Mouse (Mus musculus) megakaryocyte, embryonic 14.5 days (primary cell): ENCODE results near the gene Slc24a1. TPM values are rescaled to one million over a fixed set of nuclear protein-coding genes. Genes with fewer than 3 reads are reported as not detected.

Source experiments
- H3K27me3 ChIP-seq: replicated peaks from 2 replicates; pipeline ENCODE3; 2012; ENCODE audit warnings: inconsistent platforms
- H3K36me3 ChIP-seq: replicated peaks from 2 replicates; pipeline ENCODE3; 2012; ENCODE audit warnings: low read length, inconsistent platforms, mixed read lengths
- H3K4me1 ChIP-seq: 2 replicates; pipeline ENCODE4 v1.6.1; 2012; ENCODE audit warnings: inconsistent platforms
- H3K4me3 ChIP-seq: replicated peaks from 2 replicates; pipeline ENCODE3; 2012; ENCODE audit warnings: moderate library complexity, mild to moderate bottlenecking, inconsistent platforms
- H3K9me3 ChIP-seq: 2 replicates; pipeline ENCODE4 v1.6.1; 2012; ENCODE audit warnings: inconsistent platforms
- FLI1 ChIP-seq: IDR thresholded peaks from 2 replicates; pipeline ENCODE4 v1.6.1; 2012; ENCODE audit warnings: low read length, inconsistent platforms, mixed read lengths
- GATA1 ChIP-seq: IDR thresholded peaks from 3 replicates; pipeline ENCODE4 v1.6.1; 2012; ENCODE audit warnings: mixed read lengths, low read length, inconsistent platforms, borderline replicate concordance
- polyA plus RNA-seq: library from polyadenylated mRNA; stranded (reverse); fragments of >175 nt; gene quantifications from 2 replicates; pipeline ENCODE4 v1.2.3, GENCODE M21; 2012; ENCODE audit warnings: low replicate concordance; ENCODE audit not compliant: insufficient read depth

The Slc24a1 gene
- polyA plus RNA-seq, 1 experiment: 0.85 TPM

DNA sequence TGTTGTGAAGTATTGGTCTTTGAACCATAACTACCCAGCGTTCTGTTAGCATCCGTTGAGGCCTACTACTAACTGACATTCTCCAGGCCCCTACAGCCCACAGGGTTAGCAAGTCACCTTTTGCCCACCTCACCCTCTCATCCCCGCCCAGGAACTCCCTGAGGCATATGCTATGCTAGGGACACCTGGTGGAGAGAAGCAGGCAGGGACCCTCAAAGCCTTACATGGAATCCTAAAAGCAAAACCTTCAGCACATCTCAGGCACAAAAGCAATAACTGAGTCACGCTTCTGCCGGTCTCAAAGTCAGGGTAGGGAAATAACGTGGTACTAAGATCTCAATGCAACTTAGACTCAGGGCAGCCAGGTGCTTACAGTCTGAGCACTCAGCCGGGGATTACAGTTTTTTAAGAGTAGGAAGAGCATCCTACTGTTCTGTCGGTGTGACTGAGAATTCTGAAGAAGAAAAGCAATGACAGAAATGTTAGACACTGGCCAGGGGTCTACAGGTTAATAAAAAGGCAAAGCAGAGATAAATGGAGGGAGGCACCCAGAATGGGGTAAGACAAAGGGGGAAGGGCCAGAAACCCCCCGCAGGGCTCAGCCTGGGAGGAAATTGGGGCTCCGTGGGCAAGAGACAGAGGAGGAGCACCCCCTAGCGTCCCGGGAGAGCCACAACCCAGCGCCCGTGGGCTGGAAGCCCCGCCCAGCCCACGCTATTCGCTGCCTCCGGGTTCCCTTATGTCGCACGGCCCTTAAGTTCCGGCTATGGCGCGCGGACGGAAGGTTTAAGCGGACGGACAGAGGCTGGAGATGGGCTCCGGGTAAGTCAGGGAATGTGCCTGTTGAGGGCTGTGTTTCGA lies 8.9 kb upstream of the Slc24a1 start, which contains the start of gene Ints14:
Gene Ints14 (plus strand): TSS at position 789 of the 861 bp plus-strand sequence.
- Histone ChIP-seq H3K9me3 (no peaks in the 10 kb centered on the region), H3K36me3 (peaks cover 34% of the 10 kb centered on the region), H3K27me3 (no peaks in the 10 kb centered on the region), H3K4me3 (peak within 1 kb of the TSS; percentile 96), H3K4me1 (peaks cover 69% of the 10 kb centered on the region)
- TF ChIP-seq GATA1 (no peak), FLI1 (no peak)

DNA sequence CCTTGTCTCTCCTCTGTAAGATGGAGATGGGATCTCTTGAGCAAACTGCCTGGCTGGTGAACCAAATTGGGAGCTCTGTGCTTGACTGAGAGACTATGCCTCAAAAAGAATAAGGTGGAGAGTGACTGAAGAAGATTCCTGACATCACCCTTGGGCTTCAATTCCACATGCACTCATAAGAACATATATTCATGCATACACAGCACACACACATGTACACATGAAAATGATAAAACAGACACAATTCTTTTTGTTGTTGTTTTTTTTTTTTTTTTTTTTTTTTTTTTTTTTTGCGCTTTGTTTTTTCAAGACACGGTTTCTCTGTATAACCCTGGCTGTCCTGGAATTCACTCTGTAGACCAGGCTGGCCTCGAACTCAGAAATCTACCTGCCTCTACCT lies 5.9 kb upstream of the Slc24a1 start:
- Histone ChIP-seq H3K36me3 (peaks cover 21% of the 10 kb centered on the region), H3K27me3 (peaks cover 3% of the 10 kb centered on the region), H3K4me3 (peak overlapping the region; percentile 21), H3K4me1 (peaks cover 67% of the 10 kb centered on the region), H3K9me3 (peaks cover 10% of the 10 kb centered on the region; the same call in 1 of the 2 replicates)
- no peak for TF ChIP-seq GATA1
- TF ChIP-seq FLI1: no peak

- H3K4me3 ChIP-seq: peak overlapping the region; percentile 88
- no peak for TF ChIP-seq FLI1
Measured at GRCm38 (mm10) chr9:64956337-64956736, 4.9 kb upstream of the Slc24a1 start.

DNA sequence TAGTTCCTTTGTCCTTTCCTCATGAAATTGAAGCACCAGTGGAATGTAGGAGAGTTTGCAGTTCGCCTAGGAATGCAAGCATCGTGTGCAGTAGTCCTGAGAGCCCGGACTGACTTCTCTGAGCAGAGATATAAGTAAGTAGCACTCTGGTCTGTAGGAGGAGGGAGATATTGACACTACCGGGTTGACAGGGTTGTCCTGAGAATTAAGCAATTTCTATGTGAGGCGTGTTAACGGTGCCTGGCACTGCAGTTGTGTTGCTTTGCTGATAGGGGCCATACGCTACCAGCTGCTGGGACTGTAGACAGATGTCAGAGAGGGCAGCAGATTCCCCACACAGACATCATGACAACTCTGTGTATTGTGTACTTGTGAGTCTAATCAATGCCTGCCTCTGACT lies 1.8 kb upstream of the Slc24a1 start:
- Histone ChIP-seq H3K27me3 (peaks cover 26% of the 10 kb centered on the region), H3K36me3 (peaks cover 25% of the 10 kb centered on the region), H3K4me3 (no peak overlapping the region), H3K9me3 (peaks cover 10% of the 10 kb centered on the region; the same call in 1 of the 2 replicates), H3K4me1 (peaks cover 53% of the 10 kb centered on the region)
- TF ChIP-seq FLI1 (no peak), GATA1 (no peak)

More at GRCm38 (mm10) chr9:64956337-64956736, 4.9 kb upstream of the Slc24a1 start:
- H3K36me3 ChIP-seq: peaks cover 20% of the 10 kb centered on the region
- H3K4me1 ChIP-seq: peaks cover 68% of the 10 kb centered on the region
- H3K9me3 ChIP-seq: peaks cover 10% of the 10 kb centered on the region; the same call in 1 of the 2 replicates
- peaks cover 4% of the 10 kb centered on the region for H3K27me3 ChIP-seq

GRCm38 (mm10) chr9:64952055-64952454 lies 648 bp upstream of the Slc24a1 start:
- peaks cover 32% of the 10 kb centered on the region for H3K27me3 ChIP-seq
- TF ChIP-seq FLI1 (no peak), GATA1 (no peak)

GRCm38 (mm10) chr9:64947483-64948095 lies 3.8 kb downstream of the Slc24a1 start:
- no peaks in the 10 kb centered on the region for H3K9me3 ChIP-seq
- H3K4me1 ChIP-seq: peaks cover 47% of the 10 kb centered on the region
- peaks cover 31% of the 10 kb centered on the region for H3K27me3 ChIP-seq
- peaks cover 26% of the 10 kb centered on the region for H3K36me3 ChIP-seq
- H3K4me3 ChIP-seq: no peak overlapping the region
- TF ChIP-seq FLI1 (no peak), GATA1 (no peak)

More at GRCm38 (mm10) chr9:64952055-64952454, 648 bp upstream of the Slc24a1 start:
- H3K4me1 ChIP-seq: peaks cover 55% of the 10 kb centered on the region
- peaks cover 10% of the 10 kb centered on the region; the same call in 1 of the 2 replicates for H3K9me3 ChIP-seq
- no peak overlapping the region for H3K4me3 ChIP-seq
- H3K36me3 ChIP-seq: peaks cover 27% of the 10 kb centered on the region

- no peak overlapping the region for H3K4me3 ChIP-seq
- no peaks in the 10 kb centered on the region for H3K9me3 ChIP-seq
- H3K27me3 ChIP-seq: peaks cover 13% of the 10 kb centered on the region
- peaks cover 25% of the 10 kb centered on the region for H3K36me3 ChIP-seq
- peaks cover 59% of the 10 kb centered on the region for H3K4me1 ChIP-seq
- TF ChIP-seq FLI1: no peak
Measured at GRCm38 (mm10) chr9:64943997-64944396, 7.4 kb downstream of the Slc24a1 start.

DNA sequence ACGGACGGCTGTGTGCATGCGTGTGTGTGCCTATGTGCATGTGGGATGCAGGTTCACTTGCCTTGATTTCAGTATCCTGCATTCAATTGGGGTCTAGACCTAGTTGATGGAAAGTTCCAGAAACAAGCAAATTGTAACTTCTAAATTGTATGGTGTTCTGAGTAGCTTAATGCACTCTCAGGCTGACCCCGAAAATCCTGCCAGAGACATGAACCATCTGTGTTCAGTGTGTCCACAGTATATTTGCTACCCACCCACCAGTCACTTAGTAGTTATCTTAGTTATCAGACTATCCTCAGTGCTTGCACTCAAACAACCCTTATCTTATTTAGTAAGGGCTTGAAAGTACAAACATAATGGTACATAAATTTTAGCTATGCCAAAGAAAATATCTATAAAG lies 9.8 kb downstream of the Slc24a1 start:
- Histone ChIP-seq H3K9me3 (no peaks in the 10 kb centered on the region), H3K4me1 (peaks cover 65% of the 10 kb centered on the region), H3K36me3 (peaks cover 22% of the 10 kb centered on the region), H3K4me3 (no peak overlapping the region), H3K27me3 (no peaks in the 10 kb centered on the region)
- no peak for TF ChIP-seq FLI1
- TF ChIP-seq GATA1: no peak

GRCm38 (mm10) chr9:64940731-64941346 lies 10.6 kb downstream of the Slc24a1 start:
- H3K4me3 ChIP-seq: no peak overlapping the region
- H3K4me1 ChIP-seq: peaks cover 65% of the 10 kb centered on the region
- no peak for TF ChIP-seq FLI1
- TF ChIP-seq GATA1: no peak
- peaks cover 22% of the 10 kb centered on the region for H3K36me3 ChIP-seq
- H3K27me3 ChIP-seq: no peaks in the 10 kb centered on the region
- no peaks in the 10 kb centered on the region for H3K9me3 ChIP-seq
